Mouse (Mus musculus) heart, embryonic 12.5 days (tissue): ENCODE measurements around the gene D17Wsu92e. TPM values are rescaled to one million over a fixed set of nuclear protein-coding genes. Genes with fewer than 3 reads are reported as not detected.

ENCODE experiments used
- ATAC-seq: fragments of 200-750 bp; cut with Nextera tagmentation; 2 replicates; pipeline ENCODE4 v1.8.0; 2017; ENCODE audit warnings: moderate TSS enrichment, moderate library complexity; ENCODE audit not compliant: insufficient number of reproducible peaks, low FRiP score
- H3K27ac ChIP-seq: fragments of 300-500 bp; sonication (generic); 2 replicates; pipeline ENCODE4 v1.5.1; 2016; ENCODE audit warnings: mild to moderate bottlenecking, moderate library complexity; ENCODE audit not compliant: poor library complexity, severe bottlenecking
- H3K27me3 ChIP-seq: fragments of 300-500 bp; sonication (generic); replicated peaks from 2 replicates; pipeline ENCODE4 v1.6.1; 2016; ENCODE audit warnings: mild to moderate bottlenecking, moderate library complexity
- H3K36me3 ChIP-seq: fragments of 300-500 bp; sonication (generic); 2 replicates; pipeline ENCODE4 v1.6.1; 2016; ENCODE audit warnings: mild to moderate bottlenecking, moderate library complexity
- H3K4me1 ChIP-seq: fragments of 300-500 bp; sonication (generic); replicated peaks from 2 replicates; pipeline ENCODE4 v1.6.1; 2016; ENCODE audit warnings: mild to moderate bottlenecking
- H3K4me2 ChIP-seq: fragments of 300-500 bp; sonication (generic); 2 replicates; pipeline ENCODE4 v1.6.1; 2016; ENCODE audit warnings: mild to moderate bottlenecking, moderate library complexity
- H3K4me3 ChIP-seq: fragments of 300-500 bp; sonication (generic); 2 replicates; pipeline ENCODE4 v1.5.1; 2016; ENCODE audit warnings: mild to moderate bottlenecking
- H3K9ac ChIP-seq: fragments of 300-500 bp; sonication (generic); 2 replicates; pipeline ENCODE4 v1.6.1; 2016; ENCODE audit warnings: mild to moderate bottlenecking, moderate library complexity
- H3K9me3 ChIP-seq: fragments of 300-500 bp; sonication (generic); replicated peaks from 2 replicates; pipeline ENCODE4 v1.6.1; 2016; ENCODE audit warnings: mild to moderate bottlenecking, moderate library complexity
- WGBS: fragments of 180-500 bp; shearing (Covaris S2); methylation state at CpG from one replicate; pipeline ENCODE4 v1.1.7; 2016; 5-methylcytosine and 5-hydroxymethylcytosine counted together
- polyA plus RNA-seq: library from polyadenylated mRNA; unstranded; fragments of >200 nt; fragmentation: Nextera tagmentation; extraction: Ambion mirVana; gene quantifications from 2 replicates; pipeline ENCODE4 v1.2.1, GENCODE M21; 2016

Gene D17Wsu92e
- polyA plus RNA-seq, 1 experiment from 2014 or later = 15.1 TPM

DNA sequence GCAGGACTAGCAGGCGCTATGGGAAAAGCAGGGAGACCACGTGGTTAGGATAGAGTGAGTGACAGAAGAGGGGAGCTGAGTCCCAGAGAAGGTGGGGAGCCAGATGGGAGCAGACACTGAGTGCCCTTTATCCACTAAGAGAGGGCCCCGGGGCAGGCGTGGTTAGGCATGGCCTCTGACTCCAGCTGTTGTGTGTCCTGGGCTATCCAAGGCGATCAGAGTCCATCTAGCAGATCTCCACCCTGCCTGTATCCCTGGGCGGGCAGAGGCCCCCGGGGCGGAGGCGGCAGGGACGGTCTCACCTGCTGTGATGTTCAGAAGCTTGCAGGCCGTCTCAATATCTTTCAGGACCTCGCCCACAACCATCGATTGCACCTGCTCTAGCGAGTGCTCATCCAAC, 100.8 kb downstream of the D17Wsu92e start:
- no peaks in the 10 kb centered on the region for H3K36me3 ChIP-seq
- no peaks in the 10 kb centered on the region; the same call in 1 of the 2 replicates for H3K9me3 ChIP-seq
- H3K27ac ChIP-seq = no peak overlapping the region
- H3K27me3 ChIP-seq = peaks cover 72% of the 10 kb centered on the region
- no peak overlapping the region for H3K4me2 ChIP-seq
- no peak overlapping the region for H3K9ac ChIP-seq
- WGBS = 55% methylated on average over 14 of the region's 14 CpGs
- peaks cover 7% of the 10 kb centered on the region; the same call in 1 of the 2 replicates for H3K4me1 ChIP-seq
- no peak for ATAC-seq
- no peak overlapping the region for H3K4me3 ChIP-seq

DNA sequence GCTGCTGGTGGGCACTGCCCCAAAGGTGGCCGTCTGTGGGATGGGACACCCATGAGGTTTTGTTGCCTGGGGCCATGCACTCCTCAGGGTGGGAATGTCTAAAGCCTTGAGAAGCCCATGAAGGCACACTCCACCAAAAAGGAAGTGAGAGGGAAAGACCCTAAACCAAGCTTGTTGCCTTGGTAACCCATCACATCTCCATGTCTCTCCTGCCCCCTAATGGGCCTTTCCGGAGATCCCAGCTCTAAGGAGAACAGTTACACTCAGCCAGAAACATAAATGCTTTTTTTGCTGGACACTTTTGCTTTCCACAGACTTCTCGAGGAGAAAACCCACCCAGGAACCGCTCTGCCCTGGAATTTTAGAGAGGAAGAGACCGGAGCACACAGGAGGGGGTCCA, 102.2 kb downstream of the D17Wsu92e start:
- Histone ChIP-seq H3K9me3 (no peaks in the 10 kb centered on the region; the same call in 1 of the 2 replicates), H3K27ac (no peak overlapping the region), H3K27me3 (peaks cover 68% of the 10 kb centered on the region), H3K4me1 (peaks cover 7% of the 10 kb centered on the region; the same call in 1 of the 2 replicates), H3K36me3 (no peaks in the 10 kb centered on the region), H3K4me3 (no peak overlapping the region), H3K9ac (no peak overlapping the region), H3K4me2 (no peak overlapping the region)
- WGBS = 64% methylated on average over 5 of the region's 5 CpGs
- no peak for ATAC-seq

DNA sequence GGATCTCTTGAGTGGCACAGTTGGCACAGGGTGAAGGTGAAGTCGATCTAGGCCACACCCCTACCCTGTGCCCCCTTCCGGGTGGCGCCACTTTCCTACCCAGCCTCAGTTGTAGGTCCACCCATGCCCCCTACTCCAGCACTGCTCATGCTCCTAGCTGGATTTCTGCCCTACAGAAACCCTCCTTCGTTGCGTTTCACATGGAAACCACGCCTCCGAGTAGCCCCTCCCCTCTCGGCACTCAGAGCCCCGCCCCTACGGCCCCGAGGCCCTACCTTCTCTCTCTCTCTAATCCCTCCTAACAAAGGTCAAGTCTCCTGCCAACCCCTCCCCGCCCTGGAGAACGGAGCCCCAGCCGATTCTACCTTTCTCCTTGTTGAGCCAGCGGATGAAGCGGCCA, 103.6 kb downstream of the D17Wsu92e start:
- no peaks in the 10 kb centered on the region; the same call in 1 of the 2 replicates for H3K9me3 ChIP-seq
- no peak overlapping the region for H3K27ac ChIP-seq
- peaks cover 76% of the 10 kb centered on the region for H3K27me3 ChIP-seq
- WGBS = 3% methylated on average over 16 of the region's 16 CpGs
- peak; percentile 29; the same call in 1 of the 2 replicates for ATAC-seq
- H3K4me3 ChIP-seq = peak overlapping the region; percentile 30
- peak overlapping the region; percentile 58 for H3K4me2 ChIP-seq
- H3K9ac ChIP-seq = no peak overlapping the region
- H3K36me3 ChIP-seq = no peaks in the 10 kb centered on the region
- H3K4me1 ChIP-seq = peaks cover 7% of the 10 kb centered on the region; the same call in 1 of the 2 replicates

DNA sequence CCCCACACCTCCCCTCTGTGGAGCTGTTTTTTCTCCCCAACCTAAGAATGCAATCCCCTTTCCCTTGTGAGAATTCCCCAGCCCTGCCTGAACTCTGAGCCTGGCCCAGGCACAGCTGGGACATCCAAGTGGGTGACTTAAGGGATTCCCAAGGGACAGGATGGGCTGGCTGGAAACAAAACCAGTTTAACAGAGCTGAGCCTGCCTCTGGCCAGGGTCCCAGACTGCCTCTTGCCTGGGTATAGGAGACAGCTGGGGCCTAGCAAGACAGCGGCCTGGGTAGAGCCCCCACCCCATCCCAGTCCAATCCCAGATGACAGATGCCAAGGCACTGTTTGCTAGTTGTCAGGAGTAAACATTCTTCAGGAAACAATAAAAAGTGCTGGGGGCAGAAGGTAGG, 107.6 kb downstream of the D17Wsu92e start:
- WGBS = 83% methylated on average over 1 of the region's 1 CpGs
- H3K27me3 ChIP-seq = peaks cover 58% of the 10 kb centered on the region
- peaks cover 17% of the 10 kb centered on the region for H3K4me1 ChIP-seq
- no peaks in the 10 kb centered on the region for H3K36me3 ChIP-seq
- H3K27ac ChIP-seq = no peak overlapping the region
- no peak overlapping the region for H3K4me3 ChIP-seq
- no peaks in the 10 kb centered on the region; the same call in 1 of the 2 replicates for H3K9me3 ChIP-seq
- H3K9ac ChIP-seq = no peak overlapping the region
- H3K4me2 ChIP-seq = no peak overlapping the region
- ATAC-seq = no peak

DNA sequence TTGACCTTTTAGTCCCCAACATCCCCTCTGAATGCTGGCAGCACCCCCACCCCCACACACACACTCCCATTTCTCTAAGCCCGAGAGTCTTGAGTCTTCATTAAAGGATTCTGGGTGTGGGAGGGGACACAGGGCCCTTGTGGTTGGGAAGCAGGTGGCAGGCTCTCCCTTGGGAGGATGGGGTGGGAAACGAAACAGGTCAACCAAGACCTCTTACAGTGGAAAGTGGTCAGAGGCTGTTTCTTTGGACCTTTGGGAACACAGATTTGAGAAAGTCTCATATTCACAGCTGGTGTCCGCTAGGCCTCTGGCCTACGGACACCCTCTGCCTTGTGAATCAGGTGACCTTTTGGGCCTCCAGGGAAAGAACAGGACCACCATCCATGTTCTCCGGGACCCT, 110.8 kb downstream of the D17Wsu92e start:
- H3K36me3 ChIP-seq = no peaks in the 10 kb centered on the region
- 72% methylated on average over 5 of the region's 5 CpGs for WGBS
- H3K4me1 ChIP-seq = peaks cover 9% of the 10 kb centered on the region; the same call in 1 of the 2 replicates
- 0 out of 2 replicates have a peak, but pooled peaks cover 4% of the 10 kb centered on the region for H3K9me3 ChIP-seq
- no peak overlapping the region for H3K27ac ChIP-seq
- no peak overlapping the region for H3K9ac ChIP-seq
- no peak overlapping the region for H3K4me3 ChIP-seq
- H3K4me2 ChIP-seq = no peak overlapping the region
- ATAC-seq = no peak
- peaks cover 62% of the 10 kb centered on the region for H3K27me3 ChIP-seq

DNA sequence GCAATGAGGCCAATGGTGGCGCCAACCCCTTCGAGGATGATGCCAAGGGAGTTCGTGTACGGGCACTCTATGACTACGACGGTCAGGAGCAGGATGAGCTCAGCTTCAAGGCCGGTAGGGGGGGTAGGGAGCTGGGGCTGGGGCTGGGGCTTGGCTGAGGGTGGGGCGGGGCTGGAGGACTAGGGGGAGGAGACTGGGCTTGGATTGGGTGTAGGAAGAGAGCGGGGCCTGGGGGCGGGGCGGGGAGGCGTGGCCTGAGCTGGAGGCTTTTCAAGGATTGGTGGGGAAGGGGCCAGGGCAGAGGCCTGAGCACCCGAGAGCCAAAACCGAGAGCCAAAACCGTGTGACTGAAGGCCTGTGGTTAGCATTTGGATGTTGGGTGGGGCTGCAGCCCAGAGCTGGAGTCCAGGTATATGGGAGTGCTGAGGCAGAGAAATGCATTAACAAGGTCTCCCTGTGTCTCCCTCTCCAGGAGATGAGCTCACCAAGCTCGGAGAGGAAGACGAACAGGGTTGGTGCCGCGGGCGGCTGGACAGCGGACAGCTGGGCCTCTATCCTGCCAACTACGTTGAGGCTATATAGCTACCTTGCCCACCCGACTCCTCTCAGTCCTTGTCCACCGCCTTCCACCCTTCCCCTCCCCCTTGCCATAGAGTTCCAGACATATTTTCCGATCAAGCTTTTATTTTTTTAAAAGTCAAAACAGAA, 112.3 kb downstream of the D17Wsu92e start:
- 3% methylated on average over 25 of the region's 25 CpGs for WGBS
- peak; percentile 87 for ATAC-seq
- Histone ChIP-seq H3K27ac (no peak overlapping the region), H3K9me3 (0 out of 2 replicates have a peak, but pooled peaks cover 4% of the 10 kb centered on the region), H3K36me3 (no peaks in the 10 kb centered on the region), H3K4me3 (peak overlapping the region; percentile 33), H3K4me1 (peaks cover 9% of the 10 kb centered on the region; the same call in 1 of the 2 replicates), H3K27me3 (peaks cover 61% of the 10 kb centered on the region), H3K4me2 (peak overlapping the region; percentile 62), H3K9ac (peak overlapping the region; percentile 34; the same call in 1 of the 2 replicates)

DNA sequence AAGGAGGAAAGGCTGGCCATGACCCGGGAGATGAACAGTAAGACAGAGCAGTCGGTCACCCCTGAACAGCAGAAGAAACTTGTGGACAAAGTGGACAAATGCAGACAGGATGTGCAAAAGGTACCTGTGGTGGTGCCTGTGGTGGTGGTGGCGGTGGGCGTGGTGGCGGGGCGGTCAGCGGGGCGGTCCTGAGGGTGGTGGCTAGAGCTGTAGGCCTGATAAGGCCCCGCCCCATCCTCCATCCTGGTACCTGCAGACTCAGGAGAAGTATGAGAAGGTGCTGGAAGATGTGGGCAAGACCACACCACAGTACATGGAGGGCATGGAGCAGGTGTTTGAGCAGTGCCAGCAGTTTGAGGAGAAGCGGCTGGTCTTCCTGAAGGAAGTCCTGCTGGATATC, 114.8 kb downstream of the D17Wsu92e start:
- no peak for ATAC-seq
- no peak overlapping the region for H3K27ac ChIP-seq

DNA sequence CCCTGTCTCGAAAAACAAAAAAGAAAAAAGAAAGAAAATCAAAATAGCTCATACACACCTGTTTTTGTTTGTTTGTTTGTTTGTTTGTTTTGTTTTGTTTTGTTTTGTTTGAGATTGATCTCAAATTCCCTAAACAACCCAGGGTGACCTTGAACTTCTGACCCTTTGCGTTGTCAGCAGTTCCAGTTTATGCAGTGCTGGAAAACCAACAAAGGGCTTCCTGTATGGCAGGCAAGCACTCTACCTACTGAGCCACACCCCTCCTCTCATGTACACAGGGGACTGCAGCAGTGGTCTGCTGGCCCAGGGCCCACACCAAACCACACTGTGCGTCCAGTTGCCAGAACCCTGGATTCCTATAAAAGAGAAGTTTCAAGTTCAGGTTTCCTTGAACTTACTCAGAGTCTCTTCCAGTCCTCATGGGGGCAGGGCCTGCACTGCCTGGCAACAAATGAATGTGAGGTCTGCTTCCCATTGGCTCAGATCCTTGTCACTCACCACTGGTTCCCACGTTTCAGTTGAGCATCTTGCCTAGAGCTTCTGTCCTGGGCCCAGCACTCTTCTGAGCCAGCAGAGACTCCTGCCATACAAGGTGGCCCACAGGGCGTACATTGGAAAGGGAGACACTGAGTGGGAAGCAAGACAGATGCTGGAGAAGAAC, 116.4 kb downstream of the D17Wsu92e start:
- ATAC-seq = no peak
- no peak overlapping the region for H3K4me3 ChIP-seq
- H3K9ac ChIP-seq = no peak overlapping the region
- peaks cover 55% of the 10 kb centered on the region for H3K27me3 ChIP-seq
- H3K4me1 ChIP-seq = peaks cover 13% of the 10 kb centered on the region
- 58% methylated on average over 5 of the region's 5 CpGs for WGBS
- H3K27ac ChIP-seq = no peak overlapping the region
- no peaks in the 10 kb centered on the region for H3K36me3 ChIP-seq
- peaks cover 14% of the 10 kb centered on the region for H3K9me3 ChIP-seq
- no peak overlapping the region for H3K4me2 ChIP-seq

More for the DNA sequence above, 114.8 kb downstream of the D17Wsu92e start:
- H3K9me3 ChIP-seq = 0 out of 2 replicates have a peak, but pooled peaks cover 4% of the 10 kb centered on the region
- no peak overlapping the region for H3K9ac ChIP-seq
- H3K4me3 ChIP-seq = no peak overlapping the region
- H3K27me3 ChIP-seq = peaks cover 61% of the 10 kb centered on the region
- H3K4me2 ChIP-seq = no peak overlapping the region
- no peaks in the 10 kb centered on the region for H3K36me3 ChIP-seq
- peaks cover 13% of the 10 kb centered on the region for H3K4me1 ChIP-seq
- WGBS = 21% methylated on average over 10 of the region's 10 CpGs

DNA sequence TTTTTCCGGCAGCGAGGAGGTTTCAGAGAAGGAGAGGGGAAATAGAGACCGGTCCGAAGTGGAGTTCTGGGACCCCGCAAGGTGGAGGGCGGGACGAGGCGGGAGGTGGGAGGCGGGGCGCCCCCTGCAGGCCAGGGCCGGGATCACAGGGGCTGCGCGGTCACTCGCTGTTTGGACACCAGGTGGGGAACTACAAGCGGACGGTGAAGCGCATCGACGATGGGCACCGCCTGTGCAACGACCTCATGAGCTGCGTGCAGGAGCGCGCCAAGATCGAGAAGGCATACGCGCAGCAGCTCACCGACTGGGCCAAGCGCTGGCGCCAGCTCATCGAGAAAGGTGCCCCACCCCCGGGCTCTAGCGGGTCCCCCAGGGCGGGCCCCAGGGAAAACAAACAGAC, 117.9 kb downstream of the D17Wsu92e start:
- peaks cover 20% of the 10 kb centered on the region for H3K9me3 ChIP-seq
- H3K4me3 ChIP-seq = peak overlapping the region; percentile 29
- peak overlapping the region; percentile 40 for H3K9ac ChIP-seq
- H3K4me1 ChIP-seq = peaks cover 4% of the 10 kb centered on the region; the same call in 1 of the 2 replicates
- H3K27me3 ChIP-seq = peaks cover 51% of the 10 kb centered on the region
- peak overlapping the region; percentile 73 for H3K4me2 ChIP-seq
- no peak; the same call in 1 of the 2 replicates for ATAC-seq
- H3K27ac ChIP-seq = no peak overlapping the region
- 2% methylated on average over 34 of the region's 34 CpGs for WGBS
- H3K36me3 ChIP-seq = no peaks in the 10 kb centered on the region

DNA sequence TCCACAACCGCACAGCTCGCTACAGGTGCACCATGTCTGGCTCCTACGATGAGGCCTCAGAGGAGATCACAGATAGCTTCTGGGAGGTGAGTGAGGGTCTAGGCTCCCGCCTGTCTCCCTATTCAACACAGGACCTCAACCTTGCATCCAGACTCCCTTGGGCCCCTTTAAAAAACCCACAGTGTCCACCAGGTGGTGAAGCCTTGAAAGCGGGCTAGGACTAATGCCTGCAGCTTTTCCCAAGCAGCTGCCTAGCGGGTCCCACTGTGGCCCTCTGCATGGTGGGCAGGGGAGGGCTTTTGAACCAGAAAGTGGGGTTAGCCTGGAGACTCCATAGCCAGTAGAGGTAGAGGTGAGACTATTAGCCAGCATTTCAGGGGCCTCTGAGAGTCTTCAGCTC, 118.6 kb downstream of the D17Wsu92e start:
- no peaks in the 10 kb centered on the region for H3K36me3 ChIP-seq
- H3K9ac ChIP-seq = no peak overlapping the region
- peaks cover 46% of the 10 kb centered on the region for H3K27me3 ChIP-seq
- H3K4me1 ChIP-seq = peaks cover 4% of the 10 kb centered on the region; the same call in 1 of the 2 replicates
- ATAC-seq = no peak
- no peak overlapping the region for H3K4me3 ChIP-seq
- 68% methylated on average over 6 of the region's 6 CpGs for WGBS
- H3K4me2 ChIP-seq = no peak overlapping the region
- no peak overlapping the region for H3K27ac ChIP-seq
- H3K9me3 ChIP-seq = peaks cover 20% of the 10 kb centered on the region
